Mouse (Mus musculus) bone marrow macrophage, adult 2 months (primary cell): ENCODE measurements around the gene Ntn3.

Source experiments
- CTCF ChIP-seq: IDR thresholded peaks from 2 replicates; pipeline ENCODE4 v1.5.1; 2012; ENCODE audit warnings: low read depth, mild to moderate bottlenecking, low read length, moderate library complexity
- POLR2A ChIP-seq: IDR thresholded peaks from 2 replicates; pipeline ENCODE4 v1.6.1; 2012; ENCODE audit warnings: mild to moderate bottlenecking, low read depth, low read length, borderline replicate concordance

GRCm38 (mm10) chr17:24192848-24193247 lies 16.5 kb downstream of the Ntn3 start:
- TF ChIP-seq POLR2A: no peak
- no peak for TF ChIP-seq CTCF
